19 mouse cellular contexts compared by ENCODE assay signal in the genomic region with DNA sequence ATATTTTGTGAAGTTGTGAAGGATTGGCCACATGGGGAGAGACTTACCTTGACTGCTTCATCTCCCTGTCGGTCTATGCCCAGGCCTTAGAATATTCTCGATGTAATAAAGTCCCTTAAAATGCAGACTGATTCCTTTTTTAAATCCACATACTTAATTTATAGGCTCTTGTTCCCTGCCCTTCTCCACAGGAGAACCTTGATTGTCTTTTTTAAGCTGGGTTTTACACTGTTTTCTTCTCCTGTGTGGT.
"Had no signal": no experiment of that assay in that cellular context is flagged by ENCODE, and none has a peak within 500 bp of the region (broad histone marks: within the 10 kb centered on the region; RNA-seq: fewer than 3 reads in every experiment).

No protein-coding gene starts in this region.

- DNase-seq: kidney, adult 18-20 months; kidney, adult 9 months; kidney, postnatal 14 days; kidney, postnatal 4 days; left cerebral cortex, postnatal 4 days; lung, adult 18-20 months; lung, postnatal 4 days; midbrain, embryonic 14.5 days; right cerebral cortex, adult 18-20 months; right cerebral cortex, postnatal 14 days; right cerebral cortex, postnatal 4 days; thymus, adult 18-20 months; thymus, postnatal 36 days had no signal

- H3K4me2 ChIP-seq: limb, embryonic 12.5 days; limb, embryonic 15.5 days; midbrain, embryonic 11.5 days had no signal

- H3K9ac ChIP-seq: limb, embryonic 12.5 days; limb, embryonic 15.5 days had no signal

- H3K27ac ChIP-seq: limb, embryonic 12.5 days; limb, embryonic 15.5 days; stomach, postnatal 0 days had no signal

- H3K36me3 ChIP-seq: limb, embryonic 12.5 days; limb, embryonic 15.5 days had no signal

- H3K27me3 ChIP-seq: limb, embryonic 15.5 days had no signal

- H3K4me3 ChIP-seq: limb, embryonic 12.5 days; limb, embryonic 15.5 days had no signal

- H3K9me3 ChIP-seq: limb, embryonic 12.5 days; limb, embryonic 15.5 days had no signal

- ATAC-seq: inflammation-experienced regulatory T-cells, adult 6 months; intestine, embryonic 16.5 days had no signal
